In genomic region chr3:95163419-95164255, GRCm38 (mm10) we compare ENCODE assay signal across 8 mouse cellular contexts. TPM values are rescaled to one million over a fixed set of nuclear protein-coding genes. Genes with fewer than 3 reads are reported as not detected.
A peak's percentile ranks its signal among the peaks of the same experiment; 100 is the strongest.
DNase-seq lines count a peak whose midpoint lies in the region; ATAC-seq lines count a peak whose summit lies in the region.

No protein-coding gene starts in this region.

- H3K9ac ChIP-seq in kidney, embryonic 15.5 days: no peak overlapping the region
- peak overlapping the region; percentile 41 for H3K9ac ChIP-seq in forebrain, embryonic 13.5 days
- H3K9ac ChIP-seq in hindbrain, embryonic 13.5 days: peak overlapping the region; percentile 96
- peak overlapping the region; percentile 97 for H3K9ac ChIP-seq in neural tube, embryonic 13.5 days

- H3K4me1 ChIP-seq in kidney, embryonic 15.5 days: peaks cover 35% of the 10 kb centered on the region
- H3K4me1 ChIP-seq in forebrain, embryonic 13.5 days: peaks cover 38% of the 10 kb centered on the region
- H3K4me1 ChIP-seq in hindbrain, embryonic 13.5 days (replicated peaks): peaks cover 46% of the 10 kb centered on the region
- peaks cover 46% of the 10 kb centered on the region for H3K4me1 ChIP-seq in neural tube, embryonic 13.5 days (replicated peaks)

- 62% methylated on average over 11 of the region's 11 CpGs for WGBS in kidney, embryonic 15.5 days
- 68% methylated on average over 11 of the region's 11 CpGs for WGBS in forebrain, embryonic 13.5 days
- 49% methylated on average over 11 of the region's 11 CpGs for WGBS in hindbrain, embryonic 13.5 days
- WGBS in neural tube, embryonic 13.5 days: 57% methylated on average over 11 of the region's 11 CpGs

- no peaks in the 10 kb centered on the region for H3K9me3 ChIP-seq in kidney, embryonic 15.5 days (replicated peaks)
- no peaks in the 10 kb centered on the region for H3K9me3 ChIP-seq in forebrain, embryonic 13.5 days (replicated peaks)
- no peaks in the 10 kb centered on the region for H3K9me3 ChIP-seq in hindbrain, embryonic 13.5 days
- H3K9me3 ChIP-seq in neural tube, embryonic 13.5 days: no peaks in the 10 kb centered on the region

- H3K4me2 ChIP-seq in kidney, embryonic 15.5 days: no peak overlapping the region
- H3K4me2 ChIP-seq in forebrain, embryonic 13.5 days: peak overlapping the region; percentile 70
- H3K4me2 ChIP-seq in hindbrain, embryonic 13.5 days: peak overlapping the region; percentile 87
- peak overlapping the region; percentile 84 for H3K4me2 ChIP-seq in neural tube, embryonic 13.5 days

- peaks cover 2% of the 10 kb centered on the region; the same call in 1 of the 2 replicates for H3K27me3 ChIP-seq in kidney, embryonic 15.5 days
- 0 out of 2 replicates have a peak, but pooled peaks cover 5% of the 10 kb centered on the region for H3K27me3 ChIP-seq in forebrain, embryonic 13.5 days
- peaks cover 21% of the 10 kb centered on the region for H3K27me3 ChIP-seq in hindbrain, embryonic 13.5 days
- peaks cover 19% of the 10 kb centered on the region for H3K27me3 ChIP-seq in neural tube, embryonic 13.5 days

- peaks cover 29% of the 10 kb centered on the region for H3K36me3 ChIP-seq in kidney, embryonic 15.5 days
- peaks cover 48% of the 10 kb centered on the region for H3K36me3 ChIP-seq in forebrain, embryonic 13.5 days (ENCODE audit: poor library complexity, severe bottlenecking)
- H3K36me3 ChIP-seq in hindbrain, embryonic 13.5 days: peaks cover 48% of the 10 kb centered on the region
- H3K36me3 ChIP-seq in neural tube, embryonic 13.5 days: peaks cover 53% of the 10 kb centered on the region

- H3K4me3 ChIP-seq in kidney, embryonic 15.5 days (replicated peaks): no peak overlapping the region
- H3K4me3 ChIP-seq in forebrain, embryonic 13.5 days: peak overlapping the region; percentile 20; the same call in 1 of the 2 replicates
- peak overlapping the region; percentile 91 for H3K4me3 ChIP-seq in hindbrain, embryonic 13.5 days
- peak overlapping the region; percentile 91 for H3K4me3 ChIP-seq in neural tube, embryonic 13.5 days

- ATAC-seq in kidney, embryonic 15.5 days (replicated peaks; ENCODE audit: low FRiP score): no peak
- ATAC-seq in forebrain, embryonic 13.5 days: no peak
- ATAC-seq in hindbrain, embryonic 13.5 days (ENCODE audit: low FRiP score): no peak
- ATAC-seq in neural tube, embryonic 13.5 days (ENCODE audit: low read depth): no peak

- no peak overlapping the region for H3K27ac ChIP-seq in kidney, embryonic 15.5 days
- no peak overlapping the region; the same call in 1 of the 2 replicates for H3K27ac ChIP-seq in forebrain, embryonic 13.5 days
- H3K27ac ChIP-seq in hindbrain, embryonic 13.5 days: no peak overlapping the region
- H3K27ac ChIP-seq in neural tube, embryonic 13.5 days (replicated peaks): peak overlapping the region; percentile 18; the same call in 1 of the 2 replicates

- DNase-seq in kidney, postnatal 14 days: peak; percentile 28
- no peak for DNase-seq in spleen, postnatal 14 days (ENCODE audit: low spot score in 2 of 2)
- DNase-seq in embryo, embryonic 9.5 days (ENCODE audit: extremely low spot score): no peak
- no peak for DNase-seq in T-cell, adult 2 months (ENCODE audit: low spot score)

RNA-seq across cellular contexts. Expression of gene Sema6c, which starts 3.4 kb away (rescaled TPM):
- polyA plus RNA-seq in kidney, embryonic 15.5 days (2015; fragmentation: Nextera tagmentation; extraction: Ambion mirVana): 3.9 and 4.5 TPM in 2 replicates
- 14.1 and 14.6 TPM in 2 replicates for polyA plus RNA-seq in forebrain, embryonic 13.5 days (2015; fragmentation: Nextera tagmentation; extraction: Ambion mirVana)
- 31.5 and 31.8 TPM in 2 replicates for polyA plus RNA-seq in hindbrain, embryonic 13.5 days (2015; fragmentation: Nextera tagmentation; extraction: Ambion mirVana)
- 33.8 and 34.3 TPM in 2 replicates for polyA plus RNA-seq in neural tube, embryonic 13.5 days (2015; fragmentation: Nextera tagmentation; extraction: Ambion mirVana)

RNA-seq across cellular contexts. Expression of gene Tnfaip8l2, which starts 21.5 kb away (rescaled TPM):
- 2.7 and 2.9 TPM in 2 replicates for polyA plus RNA-seq in kidney, embryonic 15.5 days (2015; fragmentation: Nextera tagmentation; extraction: Ambion mirVana)
- polyA plus RNA-seq in forebrain, embryonic 13.5 days (2015; fragmentation: Nextera tagmentation; extraction: Ambion mirVana): 1.1 and 1.2 TPM in 2 replicates
- 2.8 and 3.1 TPM in 2 replicates for polyA plus RNA-seq in hindbrain, embryonic 13.5 days (2015; fragmentation: Nextera tagmentation; extraction: Ambion mirVana)
- polyA plus RNA-seq in neural tube, embryonic 13.5 days (2015; fragmentation: Nextera tagmentation; extraction: Ambion mirVana): 3.0 and 3.3 TPM in 2 replicates

RNA-seq across cellular contexts. Expression of gene Lysmd1, which starts 29.7 kb away (rescaled TPM):
- polyA plus RNA-seq in kidney, embryonic 15.5 days (2015; fragmentation: Nextera tagmentation; extraction: Ambion mirVana): 14.5 and 15.5 TPM in 2 replicates
- 29.6 and 30.8 TPM in 2 replicates for polyA plus RNA-seq in forebrain, embryonic 13.5 days (2015; fragmentation: Nextera tagmentation; extraction: Ambion mirVana)
- polyA plus RNA-seq in hindbrain, embryonic 13.5 days (2015; fragmentation: Nextera tagmentation; extraction: Ambion mirVana): 36.8 and 38.4 TPM in 2 replicates
- polyA plus RNA-seq in neural tube, embryonic 13.5 days (2015; fragmentation: Nextera tagmentation; extraction: Ambion mirVana): 34.7 and 39.1 TPM in 2 replicates

RNA-seq across cellular contexts. Expression of gene Scnm1, which starts 29.8 kb away (rescaled TPM):
- polyA plus RNA-seq in kidney, embryonic 15.5 days (2015; fragmentation: Nextera tagmentation; extraction: Ambion mirVana): 67.7 and 71.6 TPM in 2 replicates
- 99.5 and 106 TPM in 2 replicates for polyA plus RNA-seq in forebrain, embryonic 13.5 days (2015; fragmentation: Nextera tagmentation; extraction: Ambion mirVana)
- polyA plus RNA-seq in hindbrain, embryonic 13.5 days (2015; fragmentation: Nextera tagmentation; extraction: Ambion mirVana): 95.9 and 97.1 TPM in 2 replicates
- 96.8 and 98.2 TPM in 2 replicates for polyA plus RNA-seq in neural tube, embryonic 13.5 days (2015; fragmentation: Nextera tagmentation; extraction: Ambion mirVana)

RNA-seq across cellular contexts. Expression of gene Tmod4, which starts 39.4 kb away (rescaled TPM):
- polyA plus RNA-seq in kidney, embryonic 15.5 days (2015; fragmentation: Nextera tagmentation; extraction: Ambion mirVana): 0.93 and 1.9 TPM in 2 replicates
- 0.72 and 0.81 TPM in 2 replicates for polyA plus RNA-seq in forebrain, embryonic 13.5 days (2015; fragmentation: Nextera tagmentation; extraction: Ambion mirVana)
- polyA plus RNA-seq in hindbrain, embryonic 13.5 days (2015; fragmentation: Nextera tagmentation; extraction: Ambion mirVana): 0.99 and 1.5 TPM in 2 replicates
- polyA plus RNA-seq in neural tube, embryonic 13.5 days (2015; fragmentation: Nextera tagmentation; extraction: Ambion mirVana): 0.96 and 1.7 TPM in 2 replicates
